Mouse (Mus musculus): ENCODE results near the gene Ptges2. TPM values are rescaled to one million over a fixed set of nuclear protein-coding genes. Genes with fewer than 3 reads are reported as not detected.

Ptges2 gene
- total RNA-seq, 2 experiments from 2014 or later: 0.42 TPM; not detected in 1

GRCm38 (mm10) chr2:32430701-32431676 is 35.3 kb downstream of the Ptges2 start:
- ATAC-seq (replicated peaks; ENCODE audit: low FRiP score, poor library complexity, severe bottlenecking): no peak

GRCm38 (mm10) chr2:32436686-32437372 is 41.1 kb downstream of the Ptges2 start:
- no peak for ATAC-seq (replicated peaks; ENCODE audit: low FRiP score, poor library complexity, severe bottlenecking)

DNA sequence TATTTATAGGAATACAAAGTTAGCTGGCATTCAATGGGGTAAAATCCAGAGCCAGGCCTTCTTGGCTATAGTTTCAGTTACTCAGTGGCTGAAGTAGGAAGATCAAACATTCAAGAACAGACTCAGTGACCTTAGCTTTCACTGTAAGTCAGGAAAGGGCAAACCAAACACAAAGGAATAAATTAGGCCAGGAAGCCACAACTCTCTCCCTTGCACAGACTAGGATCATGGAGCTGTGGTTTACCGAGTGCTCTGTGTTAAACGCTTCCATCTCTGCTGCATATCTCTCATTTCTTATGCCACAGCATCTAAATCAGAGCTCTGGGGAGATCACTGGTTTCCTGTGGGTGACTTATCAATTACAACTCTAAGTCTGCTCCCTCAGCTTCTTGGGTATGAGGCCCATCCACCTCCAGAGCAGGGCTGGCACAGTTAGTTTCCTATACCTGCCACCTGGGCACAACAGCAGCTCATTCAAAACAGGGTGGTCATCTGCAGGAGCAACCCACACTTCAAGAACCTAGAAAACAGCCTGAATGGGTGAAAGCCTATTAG is 42.0 kb downstream of the Ptges2 start:
- no peak for ATAC-seq (replicated peaks; ENCODE audit: low FRiP score, poor library complexity, severe bottlenecking)

GRCm38 (mm10) chr2:32438733-32439132 is 43.0 kb downstream of the Ptges2 start:
- ATAC-seq (replicated peaks; ENCODE audit: low FRiP score, poor library complexity, severe bottlenecking): no peak

DNA sequence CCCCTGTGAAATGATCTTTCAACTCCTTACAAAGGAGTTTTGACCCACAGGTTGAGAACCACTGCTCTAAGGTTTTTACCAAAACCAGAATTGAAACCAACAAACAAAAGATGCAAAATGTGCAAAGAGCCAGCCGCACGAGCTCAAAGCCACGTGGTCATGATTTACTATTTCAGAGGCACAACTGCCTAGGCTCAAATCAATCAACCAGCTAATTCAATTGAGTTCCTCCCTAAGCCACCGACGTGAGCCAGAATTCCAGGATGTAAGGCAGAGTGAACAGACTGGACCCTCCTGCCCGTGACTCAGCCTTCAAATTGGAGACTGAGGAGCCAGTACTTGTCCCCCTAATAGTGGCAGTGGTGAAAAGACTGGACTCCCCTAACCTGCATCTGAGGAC is 43.5 kb downstream of the Ptges2 start:
- ATAC-seq (replicated peaks; ENCODE audit: low FRiP score, poor library complexity, severe bottlenecking): no peak

DNA sequence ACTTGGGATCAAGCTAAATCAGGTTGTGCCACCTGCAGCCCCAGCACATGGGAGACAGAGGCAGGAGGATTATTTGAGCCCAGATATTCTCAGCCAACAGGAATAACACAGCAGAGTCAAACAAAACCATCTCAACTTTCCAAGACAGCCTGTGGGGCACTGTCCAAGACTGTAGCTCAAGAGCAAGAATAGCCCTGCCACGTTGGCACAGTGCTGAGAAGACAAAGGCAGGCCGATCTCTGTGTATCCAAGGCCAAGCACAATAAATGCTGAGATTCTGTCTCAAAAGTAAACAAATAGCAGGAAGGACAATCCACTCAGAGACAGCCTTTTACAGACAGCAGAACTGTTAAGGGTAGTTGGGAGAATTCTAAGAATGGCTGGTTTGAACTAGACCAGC is 44.5 kb downstream of the Ptges2 start:
- ATAC-seq (replicated peaks; ENCODE audit: low FRiP score, poor library complexity, severe bottlenecking): no peak

- no peak for ATAC-seq (replicated peaks; ENCODE audit: low FRiP score, poor library complexity, severe bottlenecking)
Measured at GRCm38 (mm10) chr2:32440632-32441031, 44.9 kb downstream of the Ptges2 start.

GRCm38 (mm10) chr2:32441550-32441949 is 45.9 kb downstream of the Ptges2 start:
- no peak for ATAC-seq (replicated peaks; ENCODE audit: low FRiP score, poor library complexity, severe bottlenecking)

GRCm38 (mm10) chr2:32445535-32445934 is 49.8 kb downstream of the Ptges2 start:
- ATAC-seq (replicated peaks; ENCODE audit: low FRiP score, poor library complexity, severe bottlenecking): no peak

DNA sequence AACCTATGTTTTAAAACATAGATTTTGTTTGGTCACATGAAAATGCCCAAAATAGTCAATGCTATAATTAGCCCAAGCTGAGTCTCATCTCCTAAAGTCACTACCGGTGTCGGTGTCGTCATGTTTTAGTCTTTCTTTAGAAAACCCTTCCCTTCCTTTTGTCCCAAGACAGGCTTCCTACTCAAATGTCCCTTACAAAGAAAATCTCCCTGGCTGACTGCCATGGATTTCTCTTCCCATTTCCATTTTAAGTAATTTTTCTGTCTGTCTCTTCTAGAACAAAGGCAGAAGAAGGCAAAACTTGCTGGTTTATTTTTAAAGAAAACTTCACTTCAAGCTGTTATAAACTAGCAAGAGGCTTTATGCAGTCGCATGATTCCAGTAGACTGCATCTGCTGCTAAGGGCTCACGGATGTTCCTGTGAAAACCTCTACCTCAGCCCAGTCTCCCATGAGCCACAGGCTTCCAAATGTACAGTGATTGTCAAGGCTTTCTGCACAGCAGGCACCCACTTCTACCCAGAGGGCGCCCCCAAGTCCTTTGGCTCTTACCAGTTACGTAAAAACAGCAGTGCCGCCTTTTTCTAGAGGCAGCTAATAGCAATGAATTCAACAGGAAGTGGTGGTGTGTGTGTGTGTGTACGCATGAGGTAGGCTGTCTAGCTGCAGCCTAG is 51.7 kb downstream of the Ptges2 start:
- ATAC-seq (replicated peaks; ENCODE audit: low FRiP score, poor library complexity, severe bottlenecking): no peak

- ATAC-seq (replicated peaks; ENCODE audit: low FRiP score, poor library complexity, severe bottlenecking): no peak
Measured at GRCm38 (mm10) chr2:32448480-32448879, 52.8 kb downstream of the Ptges2 start.

DNA sequence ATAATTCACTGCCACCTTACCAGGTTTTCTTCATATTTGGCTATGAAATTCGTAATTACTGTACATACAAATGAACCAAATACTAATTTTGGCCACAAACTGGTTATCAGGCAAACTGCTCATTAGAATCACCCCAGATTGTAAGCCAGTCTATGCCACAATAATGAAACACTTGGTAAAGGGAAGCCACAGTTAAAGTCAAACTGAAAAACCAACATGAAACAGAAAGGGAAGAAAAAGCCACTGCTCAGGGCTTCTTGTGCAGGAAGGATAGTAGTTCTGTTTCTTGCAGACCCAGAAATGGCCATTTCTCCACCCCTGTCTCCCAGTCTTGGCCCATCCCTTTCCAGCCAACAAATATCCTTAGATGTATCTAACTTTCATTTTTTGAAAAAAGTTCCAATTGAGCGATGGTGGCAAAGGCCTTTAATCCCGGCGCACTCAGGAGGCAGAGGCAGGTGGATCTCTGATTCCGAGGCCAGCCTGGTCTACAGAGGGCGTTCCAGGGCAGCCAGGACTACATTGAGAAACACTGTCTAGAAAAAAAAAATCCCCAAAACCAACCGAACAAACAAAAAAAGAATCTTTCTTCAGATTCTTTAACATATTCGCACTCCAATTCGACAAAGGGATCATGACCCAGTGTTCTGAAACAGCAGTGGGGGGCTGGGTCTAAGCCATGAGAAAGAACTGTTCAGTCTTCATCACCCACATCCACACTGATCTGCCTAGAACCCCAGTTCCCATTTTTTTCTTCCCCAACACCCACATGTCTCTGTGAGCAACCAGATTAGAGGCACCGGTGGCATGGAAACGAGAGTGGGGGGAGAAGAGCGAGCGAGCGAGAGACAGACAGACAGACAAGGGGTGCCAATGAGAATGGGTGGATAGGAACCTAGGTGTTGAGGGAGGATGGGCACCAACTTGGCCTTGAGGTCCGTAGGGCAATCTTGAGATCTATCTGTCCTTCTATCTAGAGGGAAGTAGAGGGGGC is 54.4 kb downstream of the Ptges2 start, which contains the start of gene Naif1:
Gene Naif1 (plus strand): TSS at position 697 of the 994 bp plus-strand sequence.
- no peak for ATAC-seq (replicated peaks; ENCODE audit: low FRiP score, poor library complexity, severe bottlenecking)

GRCm38 (mm10) chr2:32450881-32451844 is 55.5 kb downstream of the Ptges2 start, which contains the start of gene Slc25a25:
TSS of gene Slc25a25 (minus strand) at chr2:32451445.
- ATAC-seq (replicated peaks; ENCODE audit: low FRiP score, poor library complexity, severe bottlenecking): peak; percentile 86

DNA sequence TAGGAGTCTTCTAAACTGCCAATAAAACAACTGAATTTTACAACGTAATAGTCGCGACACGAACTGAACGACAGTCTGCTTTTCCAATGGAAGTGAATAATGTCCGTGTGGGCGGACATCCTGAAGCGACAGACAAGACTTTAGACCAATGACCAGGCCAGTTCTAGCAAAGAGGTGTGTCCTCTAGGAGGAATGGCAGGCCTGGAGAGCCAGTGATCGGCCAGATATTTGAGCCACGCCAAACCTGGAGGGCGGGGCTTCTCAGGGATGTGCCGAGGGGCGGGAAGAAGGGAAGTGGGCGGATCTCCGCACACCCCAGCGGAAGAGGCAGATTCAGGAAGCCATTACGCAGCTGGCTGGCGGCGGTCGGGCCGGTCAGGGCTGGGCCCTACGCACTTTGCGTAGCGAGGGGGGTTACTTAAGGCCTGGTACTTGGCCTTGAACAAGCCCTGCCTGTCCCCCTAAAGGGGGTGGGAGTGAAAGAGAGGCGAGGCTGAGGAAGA is 56.2 kb downstream of the Ptges2 start:
- ATAC-seq (replicated peaks; ENCODE audit: low FRiP score, poor library complexity, severe bottlenecking): peak; percentile 89

GRCm38 (mm10) chr2:32452441-32452971 is 56.8 kb downstream of the Ptges2 start:
- ATAC-seq (replicated peaks; ENCODE audit: low FRiP score, poor library complexity, severe bottlenecking): no peak

DNA sequence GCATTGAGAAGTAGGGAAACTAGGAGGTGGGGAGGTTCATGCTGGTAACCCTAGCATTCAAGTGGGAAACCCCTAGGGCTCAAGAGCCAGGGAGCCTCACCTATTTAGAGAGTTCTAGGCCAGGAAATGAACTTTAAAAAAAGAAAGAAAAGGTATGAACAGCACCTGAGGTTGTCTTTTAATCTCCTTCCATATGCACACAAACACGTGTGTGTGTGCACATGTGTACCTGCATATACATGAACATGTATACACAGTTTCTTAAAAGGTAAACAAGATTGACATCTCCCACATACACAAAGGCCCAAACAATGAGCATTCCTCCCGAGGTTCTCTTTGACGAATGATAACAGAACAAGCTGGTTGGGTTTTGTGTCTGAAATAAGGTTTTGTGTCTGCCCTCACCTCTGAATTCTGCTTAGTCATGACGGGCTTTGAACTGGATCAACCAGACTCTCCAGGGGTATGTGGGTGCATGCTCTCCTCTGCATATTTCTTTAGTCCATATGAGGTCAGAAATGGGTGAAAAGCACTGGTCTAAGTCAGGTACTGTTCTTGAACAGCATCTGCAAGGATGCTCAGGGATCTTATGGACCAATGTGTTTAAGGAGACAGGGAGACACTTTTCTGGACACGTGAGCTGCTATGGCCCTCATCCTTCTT is 58.1 kb downstream of the Ptges2 start:
- no peak for ATAC-seq (replicated peaks; ENCODE audit: low FRiP score, poor library complexity, severe bottlenecking)

GRCm38 (mm10) chr2:32454633-32455032 is 58.9 kb downstream of the Ptges2 start:
- no peak for ATAC-seq (replicated peaks; ENCODE audit: low FRiP score, poor library complexity, severe bottlenecking)
